Mouse (Mus musculus) olfactory bulb, adult 2 months (tissue): ENCODE data around the gene Ssmem1.

Experiments used
- CTCF ChIP-seq: fragments of 200-500 bp; IDR thresholded peaks from 2 replicates; pipeline ENCODE4 v1.5.1; 2012; ENCODE audit warnings: low read depth, mild to moderate bottlenecking, low read length, moderate library complexity; ENCODE audit not compliant: insufficient read depth
- POLR2A ChIP-seq: fragments of 200-500 bp; IDR thresholded peaks from 2 replicates; pipeline ENCODE4 v1.6.1; 2012; ENCODE audit warnings: mild to moderate bottlenecking, low read depth, low read length, moderate library complexity; ENCODE audit not compliant: insufficient read depth

DNA sequence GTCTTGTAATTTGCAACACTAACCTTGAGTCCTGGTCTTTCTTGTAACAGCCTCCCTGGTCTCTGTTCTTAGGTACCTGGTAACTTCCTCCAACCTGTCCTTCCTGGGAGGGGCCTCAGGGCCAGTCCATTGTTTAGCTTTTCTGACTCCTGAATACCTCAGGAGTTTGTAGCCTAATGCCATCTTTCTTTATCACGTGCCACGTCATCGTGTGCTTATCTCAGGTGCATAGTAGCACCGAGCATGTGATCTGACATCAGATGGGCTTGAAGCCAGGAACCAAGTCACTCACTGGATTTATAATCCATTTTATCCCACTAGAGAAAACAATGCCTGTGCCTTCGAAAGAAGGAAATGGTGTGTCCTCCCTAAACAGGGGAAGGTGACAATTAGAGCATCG is 53.9 kb downstream of the Ssmem1 start:
- no peak for TF ChIP-seq CTCF
- TF ChIP-seq POLR2A: no peak
